Mouse (Mus musculus) heart, postnatal 14 days (tissue): Measurements from ENCODE around the gene Tet2. TPM values are rescaled to one million over a fixed set of nuclear protein-coding genes. Genes with fewer than 3 reads are reported as not detected.
A peak's percentile ranks its signal among the peaks of the same experiment; 100 is the strongest.

Source experiments
- DNase-seq, 2 experiments: peaks; one replicate each; pipeline ENCODE4 v3.0.0; 2021 to 2022
- intact Hi-C: fragments of 180-260 bp; cut with DNase I; formaldehyde crosslinking; loops from one replicate; pipeline ENCODE4 v1.15.1; 2025
- total RNA-seq, 2 experiments: library from RNA; stranded (reverse); gene quantifications; 2 replicates each; pipeline ENCODE4 v1.2.3; 2021

Tet2 gene
- total RNA-seq, 2 experiments from 2014 or later = 32.3 to 36.3 TPM

DNA sequence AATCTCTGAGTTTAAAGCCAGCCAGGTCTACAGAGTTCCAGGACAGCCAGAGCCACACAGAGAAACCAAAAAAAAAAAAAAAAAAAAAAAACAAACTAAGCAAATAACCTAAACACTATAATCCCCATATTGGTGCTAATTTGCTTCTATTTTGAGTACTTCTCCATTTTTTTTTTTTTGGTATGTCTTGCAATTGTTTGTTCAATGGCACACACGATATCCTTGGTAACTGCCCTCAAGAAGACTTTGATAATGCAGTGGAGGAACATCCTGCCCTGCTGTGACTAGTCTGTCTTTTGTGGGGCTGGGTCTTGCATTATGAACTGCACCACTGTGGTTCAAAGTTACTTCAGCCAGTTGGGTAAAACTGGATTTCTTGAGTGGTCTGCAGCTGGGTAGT, 19.4 kb downstream of the Tet2 start:
- intact Hi-C loops = no loop called here
- no peak for DNase-seq

- intact Hi-C loops = no loop called here
- no peak for DNase-seq
Measured at GRCm38 (mm10) chr3:133524341-133525050, 20.4 kb downstream of the Tet2 start.

DNA sequence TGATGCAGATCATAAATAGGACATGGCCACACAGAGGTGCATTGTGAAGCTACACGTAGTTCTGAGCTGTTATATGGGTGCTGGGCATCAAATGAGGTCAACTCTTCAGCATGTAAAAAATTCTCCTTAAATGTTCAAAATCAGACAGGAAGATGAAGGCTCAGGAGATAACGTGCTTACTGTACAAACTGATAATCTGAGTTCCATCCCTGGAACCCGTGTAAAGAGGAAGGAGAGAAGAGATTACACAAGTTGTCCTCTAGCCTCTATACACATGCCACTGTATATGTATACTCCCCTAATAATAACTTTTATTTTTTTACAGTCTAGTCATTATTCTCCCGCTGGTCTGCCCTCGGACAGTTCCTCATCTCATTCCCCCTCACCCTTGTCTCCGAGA, 21.7 kb downstream of the Tet2 start:
- no peak for DNase-seq
- intact Hi-C loops = no loop called here

DNA sequence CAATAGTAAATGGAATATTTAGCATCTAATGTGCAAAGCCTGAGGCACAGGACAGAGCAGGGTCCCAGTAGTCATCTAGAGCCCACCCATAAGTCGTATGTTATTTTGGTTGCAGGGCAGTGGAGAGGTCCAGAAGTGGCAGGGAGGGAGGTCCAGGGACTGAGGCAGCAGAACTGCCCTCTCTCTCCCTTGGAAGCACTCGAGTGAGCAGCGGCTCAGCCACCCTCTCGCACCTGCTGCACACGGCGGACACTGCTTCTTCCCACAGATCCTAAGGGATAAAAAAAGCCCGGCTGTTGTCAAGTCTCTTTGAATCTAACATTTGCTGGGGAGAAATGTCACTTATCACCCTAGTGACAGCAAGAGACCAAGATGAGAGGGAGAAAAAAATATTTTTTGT, 22.6 kb downstream of the Tet2 start:
- intact Hi-C loops = no loop called here
- no peak for DNase-seq

GRCm38 (mm10) chr3:133518801-133519200, 26.1 kb downstream of the Tet2 start:
- DNase-seq = no peak
- intact Hi-C loops = loop anchor here (10.0 kb wide), 1 partner anchor 204 kb away; the partner anchor contains the start of gene Ppa2

DNA sequence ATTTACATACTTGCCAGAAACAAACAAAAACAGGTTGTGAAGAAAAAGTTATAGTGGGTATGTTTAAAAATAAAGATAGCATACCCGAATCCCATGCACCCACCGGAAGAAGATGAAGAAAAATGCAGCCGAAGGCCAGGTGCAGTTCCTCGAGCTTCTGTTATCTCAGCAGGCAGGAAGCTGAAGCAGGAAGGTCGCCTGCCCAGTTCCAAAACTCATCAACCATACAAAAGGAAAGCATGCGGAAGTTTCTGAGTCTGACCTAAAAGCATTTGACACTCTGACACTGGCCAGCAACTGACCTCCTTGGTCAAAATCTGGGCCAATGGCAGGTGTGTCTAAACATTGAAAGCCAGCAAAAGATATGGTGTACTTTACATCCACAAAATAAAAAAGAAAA, 26.8 kb downstream of the Tet2 start:
- intact Hi-C loops = loop anchor here (10.0 kb wide), 1 partner anchor 203 kb away; the partner anchor contains the start of gene Ppa2
- no peak for DNase-seq

DNA sequence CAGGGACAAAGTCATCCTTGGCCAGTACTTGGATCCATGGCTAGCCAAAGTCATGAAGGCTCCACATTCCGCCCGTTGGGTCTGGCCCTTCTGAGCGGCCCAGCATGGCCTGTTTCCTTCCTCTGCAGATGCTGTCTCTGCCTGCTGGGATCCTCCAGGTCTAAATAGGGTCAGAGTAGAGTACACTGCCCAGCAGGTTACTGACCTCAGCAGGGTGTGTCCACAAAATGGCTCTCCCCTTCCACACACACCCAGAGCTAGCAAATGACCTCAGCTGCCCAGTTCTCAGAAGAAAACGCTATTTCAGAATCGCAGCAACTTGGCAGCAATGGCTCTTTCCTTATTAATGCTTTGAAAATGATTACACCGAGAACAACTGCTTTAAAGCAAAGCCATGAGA, 27.5 kb downstream of the Tet2 start:
- intact Hi-C loops = loop anchor here (10.0 kb wide), 1 partner anchor 203 kb away; the partner anchor contains the start of gene Ppa2
- peak; percentile 15 to 17 for DNase-seq

- intact Hi-C loops = loop anchor here (10.0 kb wide), 1 partner anchor 201 kb away; the partner anchor contains the start of gene Ppa2
- DNase-seq = peak; percentile 80 to 89
Measured at GRCm38 (mm10) chr3:133516137-133516536, 28.8 kb downstream of the Tet2 start.

DNA sequence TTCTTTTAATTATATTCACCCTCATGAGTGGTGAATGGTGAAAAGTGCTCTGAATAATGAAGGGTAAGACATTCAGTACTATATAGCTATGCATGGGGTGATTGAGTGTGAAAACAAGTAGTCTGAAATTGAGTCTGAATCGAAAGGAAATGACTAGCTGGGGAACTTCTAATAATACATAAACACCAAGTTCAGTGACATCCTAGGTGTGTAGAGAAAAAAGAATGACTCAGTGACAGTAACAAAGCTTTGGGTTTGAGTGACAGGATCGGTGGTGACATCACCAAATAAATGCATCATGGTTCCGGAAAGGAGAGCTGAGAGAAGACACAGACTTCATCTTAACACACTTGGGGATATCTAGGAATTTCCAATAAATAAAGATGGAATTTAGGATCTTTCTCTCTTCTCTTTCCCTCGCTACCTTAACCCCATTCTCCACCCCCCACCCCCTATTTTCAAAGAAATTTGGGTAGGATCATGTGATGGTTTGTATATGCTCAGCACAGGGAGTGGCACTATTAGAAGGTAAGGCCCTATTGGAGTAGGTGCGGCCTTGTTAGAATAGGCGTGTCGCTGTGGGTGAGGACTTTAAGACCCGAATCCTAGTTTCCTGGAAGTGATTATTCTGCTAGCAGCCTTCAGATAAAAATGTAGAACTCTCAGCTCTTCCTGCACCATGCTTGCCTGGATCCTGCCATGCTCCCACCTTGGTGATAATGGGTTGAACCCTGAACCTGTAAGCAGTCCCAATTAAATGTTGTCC, 29.6 kb downstream of the Tet2 start:
- DNase-seq = no peak
- intact Hi-C loops = loop anchor here (10.0 kb wide), 1 partner anchor 201 kb away; the partner anchor contains the start of gene Ppa2

- intact Hi-C loops = loop anchor here (10.0 kb wide), 1 partner anchor 199 kb away; the partner anchor contains the start of gene Ppa2
- no peak for DNase-seq
Measured at GRCm38 (mm10) chr3:133514290-133514689, 30.6 kb downstream of the Tet2 start.

DNA sequence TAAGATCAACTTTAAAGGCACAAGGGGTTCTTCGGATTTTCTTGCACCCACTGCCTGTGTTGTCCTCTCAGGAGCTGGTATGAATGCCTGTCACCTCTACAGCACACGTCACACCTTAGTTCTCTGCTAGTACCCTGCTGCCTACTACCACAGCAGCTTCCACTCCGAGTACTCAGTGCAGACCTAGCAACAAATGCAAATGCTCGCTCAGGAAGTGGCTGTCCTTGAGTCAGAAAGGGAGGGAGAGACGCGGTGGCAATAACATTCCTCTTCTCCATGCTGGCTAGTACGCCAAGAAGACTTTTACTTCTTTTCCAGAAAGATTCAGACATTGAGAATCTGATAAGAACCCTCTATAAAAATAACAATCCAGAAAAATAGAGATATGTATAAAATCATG, 31.5 kb downstream of the Tet2 start:
- intact Hi-C loops = loop anchor here (10.0 kb wide), 1 partner anchor 199 kb away; the partner anchor contains the start of gene Ppa2
- DNase-seq = no peak

DNA sequence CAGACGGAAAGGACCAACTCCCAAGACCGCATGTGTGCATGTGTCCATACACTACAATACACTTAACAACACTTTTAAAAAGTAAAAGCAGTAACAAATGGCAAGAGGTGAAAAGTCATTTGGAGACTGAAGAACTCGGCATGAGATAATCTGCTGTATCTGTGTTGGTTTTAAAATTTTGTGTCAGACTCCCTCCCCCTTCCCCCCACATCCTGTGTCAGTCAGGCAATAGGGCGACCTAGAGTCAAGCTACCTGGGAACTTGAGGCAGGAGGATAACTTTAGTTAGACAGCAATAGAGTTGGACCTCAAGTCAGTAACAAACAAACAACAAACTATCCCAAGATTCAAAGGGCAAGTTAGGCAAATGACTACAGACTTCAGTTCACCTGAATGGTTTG, 34.6 kb downstream of the Tet2 start:
- intact Hi-C loops = loop anchor here (10.0 kb wide), 1 partner anchor 196 kb away; the partner anchor contains the start of gene Ppa2
- no peak for DNase-seq

DNA sequence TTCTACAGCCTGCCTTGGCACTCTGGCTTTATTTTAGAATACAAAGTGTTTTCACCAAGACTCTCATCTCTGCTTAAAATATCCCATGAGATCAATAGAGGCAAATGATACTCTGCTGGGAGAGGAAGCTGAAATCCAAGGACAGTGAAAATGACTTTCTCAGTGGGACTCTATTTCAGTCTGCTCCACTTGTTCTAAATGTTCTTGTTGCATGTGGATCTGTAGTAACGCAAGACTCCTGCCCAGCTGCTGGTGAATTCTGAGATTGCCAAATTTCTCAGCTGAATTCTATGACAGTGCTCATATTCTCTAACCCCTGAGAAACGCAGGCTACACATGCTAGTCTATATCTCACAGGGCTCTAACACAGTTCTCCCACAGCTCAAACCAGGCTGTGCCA, 35.1 kb downstream of the Tet2 start:
- DNase-seq = no peak
- intact Hi-C loops = loop anchor here (10.0 kb wide), 1 partner anchor 195 kb away; the partner anchor contains the start of gene Ppa2

GRCm38 (mm10) chr3:133508881-133509280, 36.1 kb downstream of the Tet2 start:
- no peak for DNase-seq
- intact Hi-C loops = no loop called here

GRCm38 (mm10) chr3:133506289-133506954, 38.5 kb downstream of the Tet2 start:
- intact Hi-C loops = no loop called here
- DNase-seq = no peak

GRCm38 (mm10) chr3:133496953-133497352, 48.0 kb downstream of the Tet2 start:
- intact Hi-C loops = no loop called here
- no peak for DNase-seq

DNA sequence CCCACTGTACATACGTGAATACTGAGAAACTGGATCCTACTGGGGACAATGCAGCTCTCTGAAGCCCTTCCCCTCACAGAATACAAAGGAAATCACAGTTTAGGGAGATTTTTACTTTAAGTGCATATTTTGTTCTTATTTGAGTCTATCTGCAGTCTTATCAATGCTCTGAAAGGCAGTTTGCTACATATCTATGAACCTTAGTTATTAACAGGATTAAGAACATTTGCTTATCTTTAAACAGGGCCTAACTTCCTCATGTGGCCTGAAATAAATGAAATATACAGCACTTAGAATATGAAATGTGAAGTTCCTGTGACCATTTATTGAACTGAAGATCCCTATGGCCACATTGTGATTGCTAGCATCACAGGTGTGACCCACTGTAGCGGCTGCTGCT, 53.6 kb downstream of the Tet2 start:
- DNase-seq = no peak
- intact Hi-C loops = no loop called here

DNA sequence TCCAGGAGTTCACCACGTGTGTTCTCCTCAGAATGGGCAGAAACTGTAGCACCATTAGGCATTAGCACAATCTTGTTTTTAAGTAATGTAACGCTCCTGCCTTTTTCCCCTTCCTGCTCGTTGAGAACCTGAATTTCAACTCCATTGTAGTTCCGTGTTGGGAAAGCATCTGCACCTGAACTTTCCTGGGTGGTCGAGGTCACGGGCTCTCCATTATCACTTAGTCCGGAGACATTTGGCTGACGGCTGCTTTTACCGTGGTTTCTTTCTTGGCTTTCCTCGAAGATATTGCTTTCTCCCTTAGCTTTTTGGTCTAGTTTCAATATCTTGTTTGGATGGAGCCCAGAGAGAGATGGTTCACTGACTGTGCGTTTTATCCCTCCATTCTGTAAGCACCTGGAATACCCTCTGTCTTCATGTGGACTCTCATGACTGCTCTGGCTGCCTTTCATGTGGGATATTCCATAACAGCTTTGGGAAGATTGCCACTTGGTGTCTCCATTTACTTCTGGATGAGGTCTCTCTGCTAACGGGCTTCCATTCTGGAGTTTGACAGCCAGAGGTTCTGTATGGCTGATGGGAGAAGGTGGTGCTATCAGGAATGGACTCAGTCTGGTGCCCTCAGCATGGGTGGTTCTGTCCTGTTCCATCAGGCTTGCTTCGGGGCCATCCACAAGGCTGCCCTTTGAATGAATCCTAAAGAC, 56.8 kb downstream of the Tet2 start:
- DNase-seq = no peak
- intact Hi-C loops = no loop called here

GRCm38 (mm10) chr3:133482887-133483286, 62.1 kb downstream of the Tet2 start:
- no peak for DNase-seq
- intact Hi-C loops = no loop called here

GRCm38 (mm10) chr3:133478987-133479386, 66.0 kb downstream of the Tet2 start:
- DNase-seq = no peak
- intact Hi-C loops = loop anchor here (10.0 kb wide), 1 partner anchor 144 kb away; no protein-coding TSS in a partner anchor
